Mouse (Mus musculus) erythroblast, adult 5-6 weeks (primary cell): Measurements from ENCODE around the gene Cc2d2a. TPM values are rescaled to one million over a fixed set of nuclear protein-coding genes. Genes with fewer than 3 reads are reported as not detected.

Experiments
- ATAC-seq: replicated peaks from 2 replicates; pipeline ENCODE4 v1.8.0; 2016; ENCODE audit warnings: moderate number of reproducible peaks, mild to moderate bottlenecking, moderate TSS enrichment, inconsistent platforms; ENCODE audit not compliant: poor library complexity, low FRiP score, severe bottlenecking
- total RNA-seq, 2 experiments: library from RNA; stranded (forward) in 1 of 2; stranded (reverse) in 1 of 2; fragments of 150-400 nt in 1 of 2; fragments of 200-764, 138-1000 nt in 1 of 2; gene quantifications; 2 replicates each; pipeline versions ENCODE4 v1.2.3 to v1.2.4; 2015 to 2017; ENCODE audit warnings: low replicate concordance in 2 of 2

The Cc2d2a gene
- total RNA-seq, 2 experiments from 2014 or later: 0.34 TPM; not detected in 1

- ATAC-seq: no peak
Measured at GRCm38 (mm10) chr5:43722452-43722783, 60.3 kb downstream of the Cc2d2a start.

- no peak for ATAC-seq
Measured at GRCm38 (mm10) chr5:43723830-43724229, 61.7 kb downstream of the Cc2d2a start.

GRCm38 (mm10) chr5:43728375-43729165 lies 66.4 kb downstream of the Cc2d2a start:
- ATAC-seq: no peak

- no peak for ATAC-seq
Measured at GRCm38 (mm10) chr5:43732381-43732780, 70.2 kb downstream of the Cc2d2a start.

GRCm38 (mm10) chr5:43744187-43744586 lies 82.0 kb downstream of the Cc2d2a start:
- no peak for ATAC-seq

GRCm38 (mm10) chr5:43745156-43745555 lies 83.0 kb downstream of the Cc2d2a start:
- no peak for ATAC-seq

- ATAC-seq: no peak
Measured at GRCm38 (mm10) chr5:43748039-43748438, 85.9 kb downstream of the Cc2d2a start.

GRCm38 (mm10) chr5:43749092-43749491 lies 86.9 kb downstream of the Cc2d2a start:
- no peak for ATAC-seq

- no peak for ATAC-seq
Measured at GRCm38 (mm10) chr5:43770618-43771354, 108.6 kb downstream of the Cc2d2a start.

GRCm38 (mm10) chr5:43771555-43771954 lies 109.4 kb downstream of the Cc2d2a start:
- no peak for ATAC-seq

GRCm38 (mm10) chr5:43776407-43776806 lies 114.3 kb downstream of the Cc2d2a start:
- no peak for ATAC-seq

- no peak for ATAC-seq
Measured at GRCm38 (mm10) chr5:43776993-43777392, 114.8 kb downstream of the Cc2d2a start.

GRCm38 (mm10) chr5:43778583-43778982 lies 116.4 kb downstream of the Cc2d2a start:
- ATAC-seq: no peak

GRCm38 (mm10) chr5:43781423-43781976 lies 119.4 kb downstream of the Cc2d2a start:
- ATAC-seq: 0 out of 2 replicates have a peak, but pooled peaks have one; percentile 53

GRCm38 (mm10) chr5:43781977-43782930 lies 120.1 kb downstream of the Cc2d2a start:
- peak; percentile 82 for ATAC-seq

- no peak for ATAC-seq
Measured at GRCm38 (mm10) chr5:43783996-43784395, 121.8 kb downstream of the Cc2d2a start.

GRCm38 (mm10) chr5:43786607-43787006 lies 124.5 kb downstream of the Cc2d2a start:
- no peak for ATAC-seq

GRCm38 (mm10) chr5:43787976-43788752 lies 126.0 kb downstream of the Cc2d2a start:
- no peak for ATAC-seq
